Mouse (Mus musculus) hindbrain, embryonic 10.5 days (tissue): ENCODE results near the gene Vmn1r202. TPM values are rescaled to one million over a fixed set of nuclear protein-coding genes. Genes with fewer than 3 reads are reported as not detected.
"Not testable (repeated sequence)": the region's sequence is repeated elsewhere in the genome, so short reads cannot be mapped to it uniquely, and the experiment has no call there.

ENCODE experiments used
- DNase-seq: peaks from one replicate; pipeline ENCODE4 v3.0.0-alpha.2; 2017; ENCODE audit warnings: low spot score
- H3K27ac ChIP-seq: fragments of 300-500 bp; sonication (generic); 2 replicates; pipeline ENCODE4 v1.5.1; 2016; ENCODE audit warnings: mild to moderate bottlenecking, moderate library complexity
- H3K27me3 ChIP-seq: fragments of 300-500 bp; sonication (generic); 2 replicates; pipeline ENCODE4 v1.6.1; 2016; ENCODE audit warnings: mild to moderate bottlenecking; ENCODE audit not compliant: poor library complexity, insufficient read depth, severe bottlenecking
- H3K36me3 ChIP-seq: fragments of 300-500 bp; sonication (generic); 2 replicates; pipeline ENCODE4 v1.6.1; 2016; ENCODE audit warnings: mild to moderate bottlenecking, moderate library complexity
- H3K4me1 ChIP-seq: fragments of 300-500 bp; sonication (generic); replicated peaks from 2 replicates; pipeline ENCODE4 v1.6.1; 2016; ENCODE audit warnings: mild to moderate bottlenecking
- H3K4me3 ChIP-seq: fragments of 300-500 bp; sonication (generic); 2 replicates; pipeline ENCODE4 v1.5.1; 2016; ENCODE audit warnings: mild to moderate bottlenecking, moderate library complexity
- H3K9me3 ChIP-seq: fragments of 300-500 bp; sonication (generic); 2 replicates; pipeline ENCODE4 v1.6.1; 2016; ENCODE audit warnings: mild to moderate bottlenecking, moderate library complexity
- WGBS: fragments of 180-500 bp; shearing (Covaris S2); methylation state at CpG from one replicate; pipeline ENCODE4 v1.1.7; 2016; 5-methylcytosine and 5-hydroxymethylcytosine counted together
- polyA plus RNA-seq: library from polyadenylated mRNA; unstranded; fragments of >200 nt; fragmentation: Nextera tagmentation; extraction: Ambion mirVana; gene quantifications from 2 replicates; pipeline ENCODE4 v1.2.1, GENCODE M21; 2016

Vmn1r202 gene
- polyA plus RNA-seq, result 0.02 TPM in 1 of 2 replicates, not detected in the other

- Histone ChIP-seq H3K4me1 (no peaks in the 10 kb centered on the region), H3K27me3 (no peaks in the 10 kb centered on the region), H3K4me3 (no peak within 1 kb of the TSS), H3K27ac (no peak within 1 kb of the TSS), H3K36me3 (no peaks in the 10 kb centered on the region), H3K9me3 (no peaks in the 10 kb centered on the region)
- DNase-seq, result no peak
These were observed at the start of gene Vmn1r202 for GRCm38 (mm10) chr13:22505281-22505680. Vmn1r202 (minus strand) TSS chr13:22505381.

DNA sequence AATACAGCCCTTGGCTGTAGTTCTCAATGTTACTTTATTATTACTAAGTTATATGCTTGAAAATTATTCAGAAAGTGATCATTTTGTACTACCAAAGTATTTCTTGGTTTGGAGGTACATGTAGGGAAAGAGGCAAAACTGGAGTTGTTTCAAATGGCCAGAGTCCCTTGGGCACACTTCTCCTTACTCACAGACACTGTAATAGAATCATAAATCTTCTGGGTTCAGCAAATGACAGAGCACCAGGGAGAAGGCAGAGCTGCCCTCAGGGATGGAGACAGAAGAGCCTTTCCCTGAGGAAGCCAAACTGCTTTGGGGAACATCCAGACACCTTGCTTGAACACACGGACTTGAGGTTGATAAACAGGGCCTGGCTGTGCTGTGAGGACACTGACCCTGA is 47.7 kb upstream of the Vmn1r202 start, which contains the start of gene Vmn1r204:
Gene Vmn1r204, plus strand, starts transcription at position 301 of the 400 bp plus-strand sequence.
- not testable (repeated sequence) for H3K36me3 ChIP-seq, H3K9me3 ChIP-seq, H3K4me1 ChIP-seq, DNase-seq, H3K27me3 ChIP-seq, H3K27ac ChIP-seq, H3K4me3 ChIP-seq
- 63% methylated on average over 1 of the region's 1 CpGs for WGBS

GRCm38 (mm10) chr13:22517814-22518213 is 12.6 kb upstream of the Vmn1r202 start, which contains the start of gene Vmn1r203:
Vmn1r203 (plus strand) TSS chr13:22518114.
- Histone ChIP-seq H3K36me3 (no peaks in the 10 kb centered on the region), H3K27ac (no peak within 1 kb of the TSS), H3K9me3 (no peaks in the 10 kb centered on the region), H3K27me3 (no peaks in the 10 kb centered on the region), H3K4me1 (no peaks in the 10 kb centered on the region), H3K4me3 (no peak within 1 kb of the TSS)
- no peak for DNase-seq

DNA sequence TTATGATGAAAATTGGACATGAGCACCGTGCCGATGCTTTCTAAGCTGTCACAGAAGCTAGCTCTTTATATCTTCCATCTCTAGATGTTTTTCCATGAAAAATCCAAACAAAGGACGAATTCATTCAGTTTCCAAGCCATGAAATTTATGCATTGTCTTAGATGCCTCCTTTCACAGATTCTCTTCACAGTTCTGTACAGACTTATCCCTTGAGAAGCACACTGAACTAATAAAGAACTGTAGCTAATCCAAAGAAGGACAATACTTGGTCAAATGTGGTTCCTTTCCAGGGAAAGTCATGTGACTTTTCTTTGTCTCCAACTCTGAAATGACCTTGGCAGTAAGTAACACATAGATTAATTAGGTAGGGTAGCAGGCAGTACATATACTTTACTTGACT is 2.8 kb downstream of the Vmn1r202 start:
- no peaks in the 10 kb centered on the region for H3K9me3 ChIP-seq
- no peaks in the 10 kb centered on the region for H3K36me3 ChIP-seq
- H3K27ac ChIP-seq, result no peak overlapping the region
- H3K4me1 ChIP-seq, result no peaks in the 10 kb centered on the region
- DNase-seq, result no peak
- H3K27me3 ChIP-seq, result no peaks in the 10 kb centered on the region
- no peak overlapping the region for H3K4me3 ChIP-seq
- 66% methylated on average over 3 of the region's 3 CpGs for WGBS

DNA sequence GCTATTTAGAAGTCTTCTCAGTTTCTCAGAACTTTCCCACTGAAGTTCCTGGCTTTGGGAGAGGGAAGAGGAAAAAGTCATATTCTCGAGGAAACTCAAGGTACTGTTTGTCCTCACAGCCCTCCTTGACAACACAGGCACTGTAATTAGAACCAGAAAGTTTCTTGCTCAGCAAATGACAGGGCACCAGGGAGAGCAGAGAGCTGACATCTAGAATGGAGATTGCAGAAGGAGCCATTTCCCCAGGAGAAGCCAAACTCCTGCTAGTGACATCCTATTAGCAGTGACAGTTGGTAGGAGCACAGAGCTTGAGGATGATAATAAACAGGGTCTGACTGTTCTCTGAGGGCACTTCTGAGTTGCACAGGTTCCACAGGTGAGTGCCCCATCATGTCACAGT is 33.6 kb downstream of the Vmn1r202 start, which contains the start of gene Vmn1r201:
Gene Vmn1r201, plus strand, starts transcription at position 301 of the 400 bp plus-strand sequence.
- Histone ChIP-seq H3K27me3 (no peaks in the 10 kb centered on the region), H3K27ac (no peak within 1 kb of the TSS), H3K4me1 (no peaks in the 10 kb centered on the region), H3K4me3 (no peak within 1 kb of the TSS), H3K9me3 (no peaks in the 10 kb centered on the region), H3K36me3 (no peaks in the 10 kb centered on the region)
- no peak for DNase-seq
- WGBS, result 77% methylated on average over 1 of the region's 1 CpGs

GRCm38 (mm10) chr13:22455145-22455544 is 50.0 kb downstream of the Vmn1r202 start:
- DNase-seq, result no peak
- no peaks in the 10 kb centered on the region for H3K9me3 ChIP-seq
- no peak overlapping the region for H3K27ac ChIP-seq
- H3K36me3 ChIP-seq, result no peaks in the 10 kb centered on the region
- H3K27me3 ChIP-seq, result no peaks in the 10 kb centered on the region
- H3K4me1 ChIP-seq, result no peaks in the 10 kb centered on the region
- no peak overlapping the region for H3K4me3 ChIP-seq

Other genes starting within 250 kb of the Vmn1r202 start
- not detected in 2 replicates for gene Vmn1r195, start 234.9 kb downstream of the Vmn1r202 start, polyA plus RNA-seq
- not detected in 2 replicates for gene Vmn1r196, start 215.5 kb downstream of the Vmn1r202 start, polyA plus RNA-seq
- not detected in 2 replicates for gene Vmn1r197, start 180.8 kb downstream of the Vmn1r202 start, polyA plus RNA-seq
- not detected in 2 replicates for gene Vmn1r198, start 155.0 kb downstream of the Vmn1r202 start, polyA plus RNA-seq
- gene Vmn1r199, start 125.6 kb downstream of the Vmn1r202 start, polyA plus RNA-seq, result not detected in 2 replicates
- gene Vmn1r200, start 115.0 kb downstream of the Vmn1r202 start, polyA plus RNA-seq, result not detected in 2 replicates
- gene Vmn1r201, start 33.5 kb downstream of the Vmn1r202 start, polyA plus RNA-seq, result not detected in 2 replicates
- not detected in 2 replicates for gene Vmn1r203, start 12.7 kb upstream of the Vmn1r202 start, polyA plus RNA-seq
- not detected in 2 replicates for gene Vmn1r204, start 47.8 kb upstream of the Vmn1r202 start, polyA plus RNA-seq
- gene Vmn1r205, start 87.6 kb upstream of the Vmn1r202 start, polyA plus RNA-seq, result not detected in 2 replicates
- gene Vmn1r206, start 118.9 kb upstream of the Vmn1r202 start, polyA plus RNA-seq, result not detected in 2 replicates
- gene Vmn1r207-ps, start 224.2 kb upstream of the Vmn1r202 start, polyA plus RNA-seq, result not detected in 2 replicates